Mouse (Mus musculus): ENCODE results near the gene Ctrc.
A peak's percentile ranks its signal among the peaks of the same experiment; 100 is the strongest.

Gene Ctrc

DNA sequence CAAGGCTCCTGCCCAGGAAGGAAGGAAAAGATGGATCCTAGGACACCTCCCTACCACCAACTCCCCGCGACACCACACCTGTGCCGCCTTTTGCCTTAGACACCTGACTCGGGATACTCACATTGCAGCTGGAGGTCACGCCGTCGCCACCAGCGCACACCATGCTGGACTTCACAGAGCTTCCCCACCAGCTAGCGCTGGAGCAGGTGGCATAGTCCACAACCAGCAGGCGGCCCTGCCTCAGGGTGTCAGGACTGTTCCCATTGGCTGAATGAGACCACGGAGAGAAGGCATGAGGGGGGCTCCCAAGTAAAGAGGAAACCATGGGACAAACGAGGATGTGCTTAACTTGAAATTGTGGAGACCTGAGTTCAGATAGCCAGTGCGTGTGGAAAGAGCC, 27.3 kb downstream of the Ctrc start:
- DNase-seq: no peak

DNA sequence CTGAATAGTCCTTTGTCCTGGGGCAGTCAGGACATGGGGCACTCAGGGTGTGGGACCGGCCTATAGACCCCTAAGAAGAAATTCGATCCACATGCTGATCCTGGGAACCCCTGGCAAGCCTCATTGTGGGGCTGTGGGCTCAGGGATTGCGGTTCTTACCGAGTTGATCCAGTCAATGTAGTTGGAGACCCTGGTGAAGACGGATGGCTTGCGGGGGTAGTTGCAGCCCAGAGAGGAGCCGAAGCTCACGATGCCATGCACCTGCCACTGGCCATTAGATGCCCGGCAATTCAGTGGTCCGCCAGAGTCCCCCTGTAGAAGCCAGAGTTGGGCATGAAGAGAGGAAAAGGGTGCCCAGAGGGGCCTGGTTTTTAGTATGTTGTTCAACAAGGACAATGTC, 28.5 kb downstream of the Ctrc start:
- no peak for DNase-seq

DNA sequence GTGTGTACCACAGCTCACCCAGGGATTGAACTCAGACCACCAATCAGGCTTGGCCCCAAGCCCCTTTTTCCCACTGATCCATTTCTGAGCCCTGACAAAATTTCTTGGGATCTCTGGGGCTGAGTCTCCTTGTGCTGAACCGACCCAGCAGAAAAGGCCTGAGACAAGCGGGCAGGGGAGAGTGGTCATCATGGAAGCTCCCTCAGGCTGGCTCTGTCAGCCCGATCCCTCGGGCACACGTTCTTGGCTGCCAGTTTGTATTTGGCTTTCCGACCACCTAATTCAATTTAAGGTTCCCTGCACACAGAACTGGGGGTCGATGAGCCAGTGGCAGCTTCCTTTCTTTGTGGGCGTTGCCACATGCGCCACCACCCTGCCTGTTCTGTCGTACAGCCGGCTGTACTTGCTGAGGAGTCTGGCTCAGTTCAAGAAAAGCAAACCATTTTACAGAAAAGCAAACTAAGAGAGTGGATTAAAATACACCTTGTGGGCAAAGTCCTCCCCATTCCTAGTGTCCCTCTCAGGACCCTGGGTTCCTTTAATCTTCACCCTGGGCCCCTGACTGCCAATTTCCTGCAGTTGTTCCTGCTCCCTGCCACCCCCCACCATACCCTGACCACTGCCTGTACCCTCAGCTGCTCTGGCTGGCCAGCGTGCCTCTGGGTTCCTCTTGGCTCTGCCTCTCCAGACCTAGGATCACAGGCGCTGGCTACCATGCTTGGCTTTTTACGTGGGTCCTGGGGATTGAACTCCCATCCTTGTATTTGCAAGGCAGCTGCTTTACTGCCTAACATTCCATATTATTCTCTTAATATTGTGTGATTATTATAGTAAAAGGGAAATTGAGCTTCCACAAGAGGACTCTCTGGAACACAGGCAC, 29.1 kb downstream of the Ctrc start:
- no peak for DNase-seq

DNA sequence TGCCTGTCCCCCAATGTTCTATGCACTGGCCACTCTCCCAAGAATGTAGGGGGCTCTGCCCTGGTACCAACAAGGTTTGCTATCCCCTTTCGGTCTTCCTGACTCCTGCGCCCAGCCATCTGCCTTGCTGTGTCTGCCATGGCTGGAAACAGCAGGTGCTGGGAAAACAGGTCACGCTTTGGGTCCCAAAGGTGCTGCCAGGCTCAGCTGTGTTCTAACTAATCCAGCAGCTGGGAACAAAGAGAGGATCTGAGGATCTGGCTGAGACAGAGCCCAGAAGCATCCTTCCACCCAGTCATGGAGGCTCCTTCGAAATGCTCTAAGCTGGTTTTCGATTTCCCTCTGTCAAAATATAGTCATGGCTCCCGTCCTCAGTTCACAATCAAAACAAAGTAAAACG, 29.9 kb downstream of the Ctrc start:
- no peak for DNase-seq

DNA sequence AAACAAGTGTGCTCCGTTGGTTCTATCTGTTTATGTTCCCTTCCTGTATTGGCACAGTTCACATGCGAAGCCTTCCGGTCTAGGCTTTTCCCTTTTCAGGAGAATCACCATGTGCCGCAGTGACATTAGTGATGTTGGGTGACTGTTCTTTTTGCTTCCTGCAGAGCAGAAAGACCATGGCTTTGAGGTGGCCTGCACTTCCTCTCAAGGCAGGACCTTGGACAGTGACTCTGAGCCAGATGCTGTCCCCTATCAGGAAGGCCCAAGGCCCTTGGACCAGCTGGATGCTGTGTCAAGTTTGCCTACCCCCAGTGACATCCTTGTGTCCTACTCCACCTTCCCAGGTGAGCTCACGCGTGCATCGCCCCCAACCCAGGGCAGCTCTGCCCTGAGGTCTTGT, 34.8 kb downstream of the Ctrc start:
- DNase-seq: no peak

DNA sequence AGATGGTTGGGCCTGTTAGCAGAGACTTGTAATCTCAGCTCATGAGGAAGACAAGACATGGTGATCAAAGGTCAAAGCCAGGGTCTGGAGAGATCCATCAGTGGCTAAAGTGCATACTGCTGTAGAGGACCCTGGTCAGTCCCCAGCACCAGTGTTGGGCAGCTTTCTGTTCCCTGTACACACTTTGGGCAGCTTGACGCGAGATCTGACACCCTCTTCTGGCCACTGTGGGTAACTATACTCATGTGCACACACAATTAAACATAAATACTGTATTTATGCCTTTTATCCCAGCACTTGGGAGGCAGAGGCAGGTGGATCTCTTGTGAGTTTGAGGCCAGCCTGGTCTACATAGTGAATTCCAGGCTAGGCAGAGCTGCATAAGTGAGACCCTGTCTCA, 35.2 kb downstream of the Ctrc start:
- DNase-seq: no peak

DNA sequence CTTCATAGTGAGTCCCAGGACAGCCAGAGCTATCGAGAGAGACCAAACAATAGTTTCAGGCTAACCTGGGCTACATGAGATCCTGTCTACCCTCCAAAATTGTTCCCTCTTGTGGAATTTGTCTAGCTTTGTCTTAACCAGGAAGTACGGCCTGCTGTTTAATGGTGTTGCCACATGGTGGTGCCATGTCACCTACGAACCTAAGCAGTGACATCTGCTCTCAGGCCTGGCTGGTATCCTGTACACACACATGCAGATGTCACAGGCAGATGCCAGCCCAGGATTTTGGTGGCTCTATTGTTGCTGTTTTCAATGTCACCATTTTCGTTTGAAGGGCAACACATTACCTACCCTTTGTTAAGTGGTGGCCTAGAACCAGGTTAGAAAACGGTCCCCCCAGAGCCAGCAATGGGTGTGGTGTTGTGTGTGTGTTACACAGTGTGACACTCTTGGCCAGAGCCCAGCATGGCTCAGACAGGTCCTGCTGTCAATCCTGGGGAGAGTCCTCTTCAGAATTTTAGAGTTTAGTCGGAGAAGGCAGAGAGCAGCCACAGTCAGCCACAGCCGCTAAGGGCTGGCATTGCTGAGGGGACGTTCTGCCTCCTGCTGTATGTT, 36.2 kb downstream of the Ctrc start:
- no peak for DNase-seq

DNA sequence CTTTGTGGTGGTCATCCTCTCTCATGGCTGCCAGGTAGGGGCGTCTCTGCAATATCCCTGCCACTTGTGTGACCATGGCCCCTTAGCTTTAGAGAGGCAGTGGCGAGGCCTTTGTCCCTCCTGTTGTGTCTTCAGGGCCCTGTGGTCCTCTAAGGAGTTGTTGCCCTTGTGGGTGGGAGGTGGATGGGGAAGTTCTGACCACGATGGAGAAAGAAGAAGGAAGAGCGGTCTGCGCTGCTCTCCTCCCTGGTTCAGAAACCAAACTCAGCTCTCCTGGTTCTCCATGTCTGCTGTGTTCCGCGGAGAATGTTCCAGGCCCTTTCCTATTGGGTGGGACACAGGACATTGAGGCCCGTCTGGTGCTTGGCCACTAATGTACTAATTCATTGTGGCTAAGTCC, 40.3 kb downstream of the Ctrc start:
- DNase-seq: no peak

DNA sequence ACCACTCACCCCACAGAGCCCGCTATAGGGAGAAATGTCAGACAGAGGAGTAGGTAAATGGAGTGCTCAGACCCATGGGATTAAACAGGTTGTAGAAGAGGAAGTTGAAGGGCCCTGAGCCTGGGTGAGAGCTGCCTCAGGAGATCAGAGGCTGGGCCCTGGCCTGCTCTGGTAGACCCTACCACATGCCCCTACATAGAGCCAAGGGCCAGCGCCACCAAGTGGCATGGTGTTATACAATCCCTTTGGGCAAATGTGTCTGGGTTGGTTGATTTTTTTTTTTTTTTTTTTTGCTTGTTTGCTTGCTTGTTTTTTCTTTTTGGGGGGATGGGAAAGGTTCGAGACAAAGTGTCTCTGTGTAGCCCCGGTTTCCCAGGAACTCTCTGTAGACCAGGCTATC, 42.1 kb downstream of the Ctrc start:
- no peak for DNase-seq

DNA sequence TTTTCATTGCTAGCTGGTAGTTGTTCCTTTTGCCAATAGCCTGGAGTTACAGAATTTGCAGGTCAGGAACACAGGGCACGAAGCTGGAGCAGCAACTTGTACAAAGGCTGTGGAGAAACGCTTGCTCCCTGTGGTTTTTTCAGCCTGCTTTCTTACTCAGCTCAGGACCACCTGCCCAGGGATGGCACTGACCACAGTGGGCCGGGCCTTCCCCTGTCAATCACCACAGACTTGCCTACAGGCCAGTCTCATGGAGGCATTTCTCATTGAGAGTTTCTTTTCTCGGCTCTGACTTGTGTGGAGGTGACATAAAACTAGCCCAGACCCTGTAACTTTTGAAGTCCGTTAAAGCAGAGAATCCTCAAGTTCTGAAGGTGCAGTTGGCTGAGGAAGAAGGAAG, 48.6 kb downstream of the Ctrc start:
- DNase-seq: no peak

DNA sequence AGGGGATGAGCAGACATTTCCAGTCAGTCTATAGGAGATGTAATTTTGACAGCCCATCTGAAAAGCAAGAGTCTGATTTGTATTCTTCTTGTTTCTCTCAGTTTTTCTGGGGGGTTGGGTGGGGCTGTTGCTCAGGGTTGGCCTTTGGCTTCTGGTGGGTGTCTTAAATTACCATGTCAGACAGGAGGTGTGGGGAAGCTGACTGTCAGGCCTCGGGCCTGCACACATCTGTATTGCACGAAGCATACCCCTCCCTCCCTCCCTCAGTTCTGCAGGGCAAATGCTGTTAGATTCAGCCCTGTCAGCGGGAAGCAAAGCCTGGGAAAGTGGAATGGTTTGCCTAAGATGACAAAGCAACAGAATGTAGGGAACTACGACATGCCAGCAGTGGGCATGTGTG, 49.2 kb downstream of the Ctrc start:
- no peak for DNase-seq

DNA sequence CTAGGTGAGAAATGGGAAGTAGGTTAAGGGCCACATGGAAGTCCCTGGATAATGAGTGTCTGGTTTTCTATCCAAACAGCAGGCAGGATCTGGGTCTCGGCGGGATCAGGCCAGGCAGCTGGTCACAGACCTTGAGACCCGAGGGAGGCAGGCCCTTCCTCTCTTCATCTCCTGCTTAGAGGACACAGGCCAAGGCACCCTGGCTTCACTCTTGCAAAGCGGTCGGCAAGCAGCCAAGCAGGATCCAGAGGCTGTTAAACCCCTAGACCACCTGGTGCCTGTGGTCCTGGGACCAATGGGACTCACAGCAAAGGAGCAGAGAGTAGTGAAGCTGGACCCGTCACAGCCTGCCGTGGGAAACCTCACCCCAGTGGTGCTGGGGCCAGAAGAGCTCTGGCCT, 49.8 kb downstream of the Ctrc start:
- no peak for DNase-seq

DNA sequence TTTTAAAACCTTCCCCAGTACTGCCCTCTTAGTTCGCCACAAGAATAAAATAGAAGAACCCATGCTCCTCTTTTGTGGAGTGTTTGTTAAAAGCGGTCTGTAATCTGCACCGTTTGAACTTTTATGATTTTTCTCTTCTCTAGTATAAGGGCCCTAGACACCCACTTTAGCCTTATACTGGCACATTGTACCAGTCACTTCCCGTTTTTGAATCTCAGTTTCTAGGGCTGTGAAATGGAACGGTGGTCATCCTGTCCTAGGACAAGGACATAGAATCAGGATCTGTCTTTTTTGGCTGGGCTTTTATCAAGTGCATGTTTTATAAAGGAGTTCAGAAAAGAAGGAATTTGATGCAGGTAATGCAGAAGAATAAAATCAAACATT, 52.0 kb downstream of the Ctrc start:
- no peak for DNase-seq

DNA sequence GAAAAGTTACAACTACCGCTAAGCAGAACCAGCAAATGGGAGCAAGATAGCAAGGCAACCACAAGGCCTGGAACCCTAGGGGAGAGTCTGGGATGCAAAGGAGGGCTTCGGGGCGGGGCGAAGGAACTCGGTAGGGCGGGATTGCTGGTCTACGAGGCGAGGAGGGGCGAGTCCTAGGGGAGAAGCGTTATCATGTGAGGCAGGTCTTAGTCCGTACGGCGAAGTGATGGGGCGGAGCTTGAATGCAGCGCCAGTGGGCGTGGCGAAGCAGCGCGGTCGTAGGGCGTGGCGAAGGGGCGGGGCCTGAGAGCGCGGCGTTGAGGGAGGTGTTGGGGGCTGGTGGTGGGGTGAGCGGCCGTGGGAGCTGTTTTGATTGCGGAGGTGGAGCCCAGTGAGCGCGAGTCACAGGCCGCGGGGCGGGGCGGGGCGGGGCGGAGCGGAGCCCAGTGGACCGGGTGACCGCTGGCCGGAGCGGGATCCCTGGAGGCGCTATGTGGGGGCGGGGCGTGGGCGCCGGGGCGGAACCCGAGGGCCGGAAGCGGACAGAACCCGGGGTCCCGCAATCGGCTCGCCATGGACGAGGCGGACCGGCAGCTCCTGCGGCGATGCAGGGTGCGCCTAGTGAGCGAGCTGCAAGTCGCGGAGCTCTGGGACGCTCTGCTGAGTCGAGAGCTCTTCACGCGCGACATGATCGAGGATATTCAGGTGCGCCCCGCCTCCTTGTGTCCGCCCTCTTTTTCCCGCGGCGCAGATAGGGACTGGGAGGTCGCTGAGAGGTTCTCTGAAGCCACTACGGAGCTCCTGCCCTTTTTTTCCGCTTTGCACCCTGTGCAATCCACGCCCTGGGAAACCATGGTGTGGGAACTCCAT, 52.6 kb downstream of the Ctrc start, which contains the start of gene Casp9:
Gene Casp9, plus strand, starts transcription at position 331 of the 870 bp plus-strand sequence.
- DNase-seq: peak; percentile 98

DNA sequence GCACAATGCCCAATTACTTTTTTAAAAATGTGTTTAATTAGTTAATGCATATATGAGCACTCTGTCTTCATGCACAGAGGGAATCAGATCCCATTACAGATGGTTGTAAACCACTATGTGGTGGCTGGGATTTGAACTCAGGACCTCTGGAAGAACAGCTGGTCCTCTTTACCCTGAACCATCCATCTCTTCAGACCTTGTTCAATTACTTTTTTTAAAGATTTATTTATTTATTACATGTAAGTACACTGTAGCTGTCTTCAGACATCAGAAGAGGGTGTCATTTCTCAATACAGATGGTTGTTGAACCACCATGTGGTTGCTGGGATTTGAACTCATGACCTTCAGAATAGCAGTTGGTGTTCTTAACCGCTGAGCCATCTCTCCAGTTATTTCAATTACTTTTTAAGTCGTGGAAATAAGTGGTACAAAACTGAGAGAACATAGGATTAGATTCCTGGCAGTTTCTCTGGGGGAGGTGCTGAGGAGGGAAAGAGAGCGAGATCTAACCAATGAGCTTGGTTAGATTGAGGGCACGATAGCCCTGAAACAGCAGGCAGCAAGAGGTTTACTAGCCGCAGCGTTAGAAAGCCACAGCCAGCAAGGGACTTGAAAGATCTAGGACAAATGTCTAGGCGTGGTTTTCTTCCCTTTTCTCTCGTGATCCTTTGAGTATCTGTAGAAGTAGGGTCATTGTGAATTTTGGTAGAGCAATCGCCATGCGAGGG, 53.4 kb downstream of the Ctrc start:
- DNase-seq: peak; percentile 19

DNA sequence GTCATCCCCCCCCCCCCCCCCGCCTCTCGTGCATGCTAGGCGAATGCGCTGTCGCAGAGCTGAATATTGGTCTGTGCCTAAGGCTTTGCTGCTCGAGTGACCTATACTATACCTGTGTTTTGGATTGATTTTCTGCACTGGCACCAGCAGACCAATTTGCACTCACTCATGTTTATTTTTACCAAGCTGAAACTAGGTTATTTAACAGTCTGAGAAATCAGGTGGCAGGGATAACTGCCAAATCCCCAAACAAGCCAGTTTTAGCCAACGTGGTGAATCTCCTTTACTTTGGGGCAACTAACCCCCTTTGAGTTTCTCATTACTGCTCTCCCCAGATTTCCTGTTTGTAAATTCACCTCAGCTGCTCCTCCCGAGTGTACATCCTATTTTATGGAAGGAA, 54.2 kb downstream of the Ctrc start:
- peak; percentile 21 for DNase-seq

DNA sequence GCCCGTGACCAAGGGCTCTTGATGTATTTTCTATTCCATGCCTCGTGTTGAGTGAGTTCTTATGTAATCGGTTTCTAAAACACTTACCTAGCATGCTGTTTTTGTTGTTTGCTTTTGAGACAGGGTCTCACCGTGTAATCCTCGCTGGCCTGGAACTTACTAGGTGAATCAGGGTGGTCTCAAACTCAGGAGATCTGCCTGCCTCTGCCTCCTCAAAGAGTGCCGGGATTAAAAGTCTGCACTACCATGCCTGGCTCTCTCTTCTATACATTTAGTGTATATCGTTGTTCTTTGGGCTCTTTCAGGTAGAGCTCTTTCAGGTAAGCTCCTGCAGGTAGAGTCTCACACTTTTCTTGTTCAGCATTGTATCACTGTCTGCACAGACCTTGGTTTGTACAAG, 54.7 kb downstream of the Ctrc start:
- peak; percentile 17 for DNase-seq

DNA sequence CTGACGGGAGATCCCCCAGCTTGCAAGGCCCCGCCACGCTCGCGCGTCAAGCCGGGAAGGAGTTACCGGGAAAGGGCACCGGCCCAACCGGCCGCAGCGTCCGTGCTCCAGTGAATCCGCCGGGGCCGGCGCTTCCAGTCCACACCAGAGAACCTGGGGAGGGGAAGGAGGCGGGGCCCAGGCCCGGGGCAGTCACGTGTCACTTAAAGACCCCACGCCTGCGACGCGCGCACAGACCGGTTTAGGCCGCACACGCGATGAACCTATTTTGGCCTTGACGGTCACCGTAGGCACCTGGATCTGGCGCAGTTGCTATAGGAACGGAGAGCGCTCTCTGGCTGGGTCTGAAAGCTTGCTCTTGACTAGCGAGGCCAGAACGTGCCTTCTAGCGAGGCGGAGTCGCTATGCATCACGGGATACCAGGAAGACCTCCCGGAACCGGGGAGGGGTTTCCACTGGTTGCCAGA, 55.6 kb downstream of the Ctrc start, which contains the start of gene Dnajc16:
Gene Dnajc16, minus strand, starts transcription at position 408 of the 467 bp plus-strand sequence.
- peak; percentile 99 for DNase-seq

DNA sequence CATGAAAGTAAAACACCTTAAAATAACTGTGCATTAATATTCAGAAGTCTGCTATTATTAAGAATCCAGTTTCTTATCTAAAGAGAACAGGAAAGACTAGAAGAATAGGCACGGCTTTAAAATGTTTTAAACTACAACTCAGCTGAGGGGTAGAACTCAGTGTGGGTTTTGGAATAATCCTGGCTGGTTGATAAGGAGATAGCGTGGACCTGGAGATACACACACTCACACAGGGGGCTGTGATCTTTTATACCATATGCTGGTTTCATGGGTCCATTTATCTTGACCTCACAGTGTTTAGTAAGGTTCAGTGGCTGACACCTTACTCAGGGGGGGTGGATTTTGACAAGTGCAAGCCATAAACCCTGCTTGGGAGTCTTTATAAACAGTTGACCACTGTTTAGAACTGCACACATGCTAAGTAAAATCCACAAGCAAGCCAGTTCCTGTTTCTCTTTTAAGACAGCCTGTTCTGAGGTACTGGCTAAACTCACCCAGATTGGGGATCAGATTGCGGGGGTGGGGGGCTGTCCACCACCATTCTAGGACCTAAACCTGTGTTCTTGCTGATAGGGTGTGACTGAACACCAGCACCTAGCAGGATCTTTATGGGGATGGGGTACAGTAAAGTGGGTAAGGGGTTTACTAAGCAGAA, 56.5 kb downstream of the Ctrc start:
- DNase-seq: no peak

DNA sequence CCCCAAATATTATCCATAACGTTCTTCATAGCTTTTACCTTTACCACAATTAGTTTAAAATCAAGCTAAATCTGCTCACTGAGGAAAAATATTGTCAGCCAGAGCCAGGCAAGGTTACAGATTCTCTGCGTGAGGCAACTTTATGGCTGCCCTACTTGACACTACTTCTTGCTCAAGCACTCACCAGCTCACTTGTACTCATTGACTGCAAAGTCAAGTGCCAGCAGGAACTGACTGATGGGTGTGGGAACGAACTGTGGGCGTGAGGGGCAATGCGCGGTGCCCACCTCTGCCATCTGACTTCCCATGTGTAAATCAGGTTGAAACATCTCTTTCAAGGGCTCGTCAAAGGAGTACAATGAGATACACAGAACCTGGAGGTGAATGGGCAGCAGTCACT, 58.7 kb downstream of the Ctrc start:
- DNase-seq: peak; percentile 28

DNA sequence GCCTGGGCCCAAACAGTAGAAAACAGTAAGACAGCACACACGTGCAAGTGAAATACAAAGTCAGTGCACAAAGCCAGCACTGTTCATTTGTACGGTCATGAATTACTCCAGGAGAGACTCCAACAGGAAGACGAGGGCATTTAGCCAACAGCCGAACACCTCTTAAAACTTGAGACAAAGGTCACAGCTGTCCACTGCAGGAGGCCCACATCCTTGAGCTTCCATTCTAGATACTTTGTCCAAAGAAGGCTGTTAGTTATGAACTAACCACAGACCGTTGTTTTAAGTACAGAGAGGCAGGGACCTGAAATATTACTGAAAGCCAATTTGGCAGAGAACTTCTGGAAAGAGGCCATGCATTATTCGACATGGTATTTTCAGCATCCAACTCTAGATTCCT, 59.1 kb downstream of the Ctrc start:
- peak; percentile 82 for DNase-seq

DNA sequence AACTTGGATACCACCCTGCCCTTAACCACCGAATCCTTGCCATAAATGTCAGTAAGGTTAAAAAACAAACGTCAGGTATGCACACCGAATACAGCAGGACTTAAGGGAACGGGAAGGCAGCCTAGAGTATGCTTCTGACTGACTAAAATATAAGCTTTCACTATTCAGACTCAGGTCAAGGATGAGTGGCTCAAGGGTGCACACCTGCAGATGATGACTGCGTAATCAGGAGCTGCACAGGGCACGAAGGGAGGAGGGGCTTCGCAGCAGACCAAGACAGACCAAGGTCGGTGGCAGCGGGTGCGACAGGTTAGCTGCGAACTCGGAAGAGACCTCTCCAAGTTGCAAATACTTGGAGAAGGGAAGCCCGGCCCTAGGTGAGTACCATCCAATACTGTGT, 60.0 kb downstream of the Ctrc start:
- no peak for DNase-seq

Measured in kidney, adult 11 months (tissue).